Mouse (Mus musculus): ENCODE measurements around the gene Grik5. TPM values are rescaled to one million over a fixed set of nuclear protein-coding genes. Genes with fewer than 3 reads are reported as not detected.

The Grik5 gene
- polyA plus RNA-seq (2012; ENCODE audit: insufficient read depth, insufficient read length, missing spikeins) = 1.5 and 2.1 TPM in 2 replicates

GRCm38 (mm10) chr7:25071979-25072715 lies at the start of gene Grik5, which contains the start of gene Zfp574:
Gene Grik5 (minus strand): TSS chr7:25072346.
Gene Zfp574 (plus strand): TSS chr7:25072567.
- H3K27ac ChIP-seq (ENCODE audit: insufficient read depth, low read depth, low read length) = no peak within 1 kb of the TSS
- TF ChIP-seq CTCF (IDR thresholded peaks at IDR 0.05; ENCODE audit: low read depth, low read length) (no peak), POLR2A (IDR thresholded peaks at IDR 0.05; ENCODE audit: borderline replicate concordance, low read depth, low read length) (no peak)
- no peak within 1 kb of the TSS for H3K4me3 ChIP-seq (ENCODE audit: insufficient read depth, low read length)
- H3K4me1 ChIP-seq (ENCODE audit: control insufficient read depth, insufficient read depth, low read length) = peaks cover 8% of the 10 kb centered on the region

GRCm38 (mm10) chr7:25121240-25121786 lies 49.2 kb upstream of the Grik5 start:
- H3K4me1 ChIP-seq (ENCODE audit: control insufficient read depth, insufficient read depth, low read length) = peaks cover 31% of the 10 kb centered on the region
- peak overlapping the region; percentile 34; the same call in 1 of the 2 replicates for H3K4me3 ChIP-seq (ENCODE audit: insufficient read depth, low read length)
- peak overlapping the region; percentile 70 for H3K27ac ChIP-seq (ENCODE audit: insufficient read depth, low read depth, low read length)
- no peak for TF ChIP-seq CTCF (IDR thresholded peaks at IDR 0.05; ENCODE audit: low read depth, low read length)
- TF ChIP-seq POLR2A (IDR thresholded peaks at IDR 0.05; ENCODE audit: borderline replicate concordance, low read depth, low read length) = no peak

- H3K4me3 ChIP-seq (ENCODE audit: insufficient read depth, low read length) = peak overlapping the region; percentile 34
- peaks cover 30% of the 10 kb centered on the region for H3K4me1 ChIP-seq (ENCODE audit: control insufficient read depth, insufficient read depth, low read length)
- H3K27ac ChIP-seq (ENCODE audit: insufficient read depth, low read depth, low read length) = peak overlapping the region; percentile 75
- no peak for TF ChIP-seq CTCF (IDR thresholded peaks at IDR 0.05; ENCODE audit: low read depth, low read length)
- TF ChIP-seq POLR2A (IDR thresholded peaks at IDR 0.05; ENCODE audit: borderline replicate concordance, low read depth, low read length) = no peak
Measured at GRCm38 (mm10) chr7:25120061-25120834, 48.1 kb upstream of the Grik5 start.

GRCm38 (mm10) chr7:25112956-25113603 lies 40.9 kb upstream of the Grik5 start:
- H3K4me1 ChIP-seq (ENCODE audit: control insufficient read depth, insufficient read depth, low read length) = peaks cover 10% of the 10 kb centered on the region
- no peak overlapping the region for H3K27ac ChIP-seq (ENCODE audit: insufficient read depth, low read depth, low read length)
- TF ChIP-seq POLR2A (IDR thresholded peaks at IDR 0.05; ENCODE audit: borderline replicate concordance, low read depth, low read length) = no peak

GRCm38 (mm10) chr7:25112178-25112955 lies 40.2 kb upstream of the Grik5 start:
- Histone ChIP-seq H3K4me1 (ENCODE audit: control insufficient read depth, insufficient read depth, low read length) (peaks cover 17% of the 10 kb centered on the region), H3K27ac (ENCODE audit: insufficient read depth, low read depth, low read length) (no peak overlapping the region), H3K4me3 (ENCODE audit: insufficient read depth, low read length) (no peak overlapping the region)
- no peak for TF ChIP-seq CTCF (IDR thresholded peaks at IDR 0.05; ENCODE audit: low read depth, low read length)
- no peak for TF ChIP-seq POLR2A (IDR thresholded peaks at IDR 0.05; ENCODE audit: borderline replicate concordance, low read depth, low read length)

More at GRCm38 (mm10) chr7:25112956-25113603, 40.9 kb upstream of the Grik5 start:
- no peak overlapping the region for H3K4me3 ChIP-seq (ENCODE audit: insufficient read depth, low read length)

GRCm38 (mm10) chr7:25110336-25110735 lies 38.2 kb upstream of the Grik5 start:
- Histone ChIP-seq H3K27ac (ENCODE audit: insufficient read depth, low read depth, low read length) (no peak overlapping the region), H3K4me1 (ENCODE audit: control insufficient read depth, insufficient read depth, low read length) (peaks cover 25% of the 10 kb centered on the region), H3K4me3 (ENCODE audit: insufficient read depth, low read length) (no peak overlapping the region)
- no peak for TF ChIP-seq CTCF (IDR thresholded peaks at IDR 0.05; ENCODE audit: low read depth, low read length)
- no peak for TF ChIP-seq POLR2A (IDR thresholded peaks at IDR 0.05; ENCODE audit: borderline replicate concordance, low read depth, low read length)

- TF ChIP-seq POLR2A (IDR thresholded peaks at IDR 0.05; ENCODE audit: borderline replicate concordance, low read depth, low read length) = no peak
- no peak for TF ChIP-seq CTCF (IDR thresholded peaks at IDR 0.05; ENCODE audit: low read depth, low read length)
- Histone ChIP-seq H3K4me1 (ENCODE audit: control insufficient read depth, insufficient read depth, low read length) (peaks cover 25% of the 10 kb centered on the region), H3K4me3 (ENCODE audit: insufficient read depth, low read length) (no peak overlapping the region), H3K27ac (ENCODE audit: insufficient read depth, low read depth, low read length) (no peak overlapping the region)
Measured at GRCm38 (mm10) chr7:25109355-25109754, 37.2 kb upstream of the Grik5 start.

GRCm38 (mm10) chr7:25106790-25107502 lies 34.8 kb upstream of the Grik5 start:
- Histone ChIP-seq H3K27ac (ENCODE audit: insufficient read depth, low read depth, low read length) (peak overlapping the region; percentile 54), H3K4me1 (ENCODE audit: control insufficient read depth, insufficient read depth, low read length) (peaks cover 25% of the 10 kb centered on the region), H3K4me3 (ENCODE audit: insufficient read depth, low read length) (no peak overlapping the region)
- TF ChIP-seq POLR2A (IDR thresholded peaks at IDR 0.05; ENCODE audit: borderline replicate concordance, low read depth, low read length) = no peak

Measured in bone marrow macrophage, adult 2 months (primary cell).